Mouse (Mus musculus) neural tube, embryonic 12.5 days (tissue): ENCODE measurements around the gene Gm27021. TPM values are rescaled to one million over a fixed set of nuclear protein-coding genes. Genes with fewer than 3 reads are reported as not detected.

ENCODE experiments used
- ATAC-seq: fragments of 200-750 bp; cut with Nextera tagmentation; 2 replicates; pipeline ENCODE4 v1.8.0; 2017; ENCODE audit warnings: low read depth, mild to moderate bottlenecking, moderate TSS enrichment, moderate library complexity; ENCODE audit not compliant: low FRiP score
- H3K27ac ChIP-seq: fragments of 300-500 bp; sonication (generic); 2 replicates; pipeline ENCODE4 v1.5.1; 2016
- H3K27me3 ChIP-seq: fragments of 300-500 bp; sonication (generic); replicated peaks from 2 replicates; pipeline ENCODE4 v1.6.1; 2016; ENCODE audit warnings: mild to moderate bottlenecking
- H3K36me3 ChIP-seq: fragments of 300-500 bp; sonication (generic); 2 replicates; pipeline ENCODE4 v1.6.1; 2016; ENCODE audit warnings: mild to moderate bottlenecking
- H3K4me1 ChIP-seq: fragments of 300-500 bp; sonication (generic); 2 replicates; pipeline ENCODE4 v1.6.1; 2016
- H3K4me2 ChIP-seq: fragments of 300-500 bp; sonication (generic); replicated peaks from 2 replicates; pipeline ENCODE4 v1.6.1; 2016; ENCODE audit warnings: mild to moderate bottlenecking
- H3K4me3 ChIP-seq: fragments of 300-500 bp; sonication (generic); 2 replicates; pipeline ENCODE4 v1.5.1; 2016
- H3K9ac ChIP-seq: fragments of 300-500 bp; sonication (generic); 2 replicates; pipeline ENCODE4 v1.6.1; 2016; ENCODE audit warnings: mild to moderate bottlenecking
- H3K9me3 ChIP-seq: fragments of 300-500 bp; sonication (generic); 2 replicates; pipeline ENCODE4 v1.6.1; 2016; ENCODE audit warnings: mild to moderate bottlenecking
- WGBS: fragments of 180-500 bp; shearing (Covaris S2); methylation state at CpG from one replicate; pipeline ENCODE4 v1.1.7; 2016; 5-methylcytosine and 5-hydroxymethylcytosine counted together
- polyA plus RNA-seq: library from polyadenylated mRNA; unstranded; fragments of >200 nt; fragmentation: Nextera tagmentation; extraction: Ambion mirVana; gene quantifications from 2 replicates; pipeline ENCODE4 v1.2.1, GENCODE M21; 2016

Gene Gm27021
- polyA plus RNA-seq, 1 experiment from 2014 or later = 2.4 TPM

- no peak overlapping the region for H3K9ac ChIP-seq
- H3K4me3 ChIP-seq = no peak overlapping the region
- no peak overlapping the region for H3K27ac ChIP-seq
- no peak overlapping the region for H3K4me2 ChIP-seq
- 87% methylated on average over 3 of the region's 3 CpGs for WGBS
- no peaks in the 10 kb centered on the region for H3K36me3 ChIP-seq
- no peaks in the 10 kb centered on the region for H3K9me3 ChIP-seq
- ATAC-seq = no peak
- H3K27me3 ChIP-seq = no peaks in the 10 kb centered on the region
- H3K4me1 ChIP-seq = peaks cover 23% of the 10 kb centered on the region
These were observed 53.4 kb downstream of the Gm27021 start for GRCm38 (mm10) chr8:120614491-120614890.

GRCm38 (mm10) chr8:120610824-120611223, 57.1 kb downstream of the Gm27021 start:
- peaks cover 2% of the 10 kb centered on the region; the same call in 1 of the 2 replicates for H3K4me1 ChIP-seq
- no peak overlapping the region for H3K4me2 ChIP-seq
- WGBS = 89% methylated on average over 6 of the region's 6 CpGs
- H3K27ac ChIP-seq = no peak overlapping the region
- H3K9me3 ChIP-seq = no peaks in the 10 kb centered on the region
- no peaks in the 10 kb centered on the region for H3K36me3 ChIP-seq
- no peak overlapping the region for H3K9ac ChIP-seq
- H3K4me3 ChIP-seq = no peak overlapping the region
- ATAC-seq = no peak
- H3K27me3 ChIP-seq = no peaks in the 10 kb centered on the region

GRCm38 (mm10) chr8:120607885-120608284, 60.0 kb downstream of the Gm27021 start:
- Histone ChIP-seq H3K9me3 (no peaks in the 10 kb centered on the region), H3K4me1 (peaks cover 4% of the 10 kb centered on the region; the same call in 1 of the 2 replicates), H3K4me2 (no peak overlapping the region), H3K9ac (no peak overlapping the region), H3K36me3 (no peaks in the 10 kb centered on the region), H3K4me3 (no peak overlapping the region), H3K27me3 (no peaks in the 10 kb centered on the region), H3K27ac (no peak overlapping the region)
- 16% methylated on average over 7 of the region's 7 CpGs for WGBS
- peak; percentile 53; the same call in 1 of the 2 replicates for ATAC-seq

- H3K27ac ChIP-seq = no peak overlapping the region
- H3K27me3 ChIP-seq = no peaks in the 10 kb centered on the region
- no peaks in the 10 kb centered on the region for H3K36me3 ChIP-seq
- H3K4me3 ChIP-seq = no peak overlapping the region
- ATAC-seq = no peak
- no peak overlapping the region for H3K4me2 ChIP-seq
- no peaks in the 10 kb centered on the region for H3K9me3 ChIP-seq
- WGBS = 79% methylated on average over 9 of the region's 9 CpGs
- H3K9ac ChIP-seq = no peak overlapping the region
- peaks cover 8% of the 10 kb centered on the region for H3K4me1 ChIP-seq
These were observed 60.4 kb downstream of the Gm27021 start for GRCm38 (mm10) chr8:120607460-120607859.

GRCm38 (mm10) chr8:120602672-120603071, 65.2 kb downstream of the Gm27021 start:
- H3K9ac ChIP-seq = peak overlapping the region; percentile 33; the same call in 1 of the 2 replicates
- 0 out of 2 replicates have a peak, but pooled peaks cover 4% of the 10 kb centered on the region for H3K9me3 ChIP-seq
- 41% methylated on average over 6 of the region's 6 CpGs for WGBS
- H3K4me1 ChIP-seq = peaks cover 22% of the 10 kb centered on the region
- 0 out of 2 replicates have a peak overlapping the region, but pooled peaks have one; percentile 5 for H3K4me2 ChIP-seq
- no peak overlapping the region for H3K4me3 ChIP-seq
- H3K27ac ChIP-seq = peak overlapping the region; percentile 20; the same call in 1 of the 2 replicates
- H3K36me3 ChIP-seq = no peaks in the 10 kb centered on the region
- no peaks in the 10 kb centered on the region for H3K27me3 ChIP-seq
- ATAC-seq = peak; percentile 34; the same call in 1 of the 2 replicates

- no peak for ATAC-seq
- WGBS = 57% methylated on average over 7 of the region's 7 CpGs
- Histone ChIP-seq H3K4me2 (no peak overlapping the region), H3K4me3 (no peak overlapping the region), H3K4me1 (peaks cover 20% of the 10 kb centered on the region), H3K27me3 (no peaks in the 10 kb centered on the region), H3K9ac (no peak overlapping the region), H3K9me3 (0 out of 2 replicates have a peak, but pooled peaks cover 4% of the 10 kb centered on the region), H3K36me3 (no peaks in the 10 kb centered on the region), H3K27ac (no peak overlapping the region)
These were observed 68.4 kb downstream of the Gm27021 start for GRCm38 (mm10) chr8:120599504-120599903.

- H3K4me2 ChIP-seq = peak overlapping the region; percentile 23
- WGBS = 26% methylated on average over 24 of the region's 24 CpGs
- no peaks in the 10 kb centered on the region for H3K36me3 ChIP-seq
- ATAC-seq = no peak
- H3K27ac ChIP-seq = no peak overlapping the region
- no peak overlapping the region for H3K4me3 ChIP-seq
- no peak overlapping the region for H3K9ac ChIP-seq
- H3K4me1 ChIP-seq = peaks cover 20% of the 10 kb centered on the region
- H3K27me3 ChIP-seq = no peaks in the 10 kb centered on the region
- 0 out of 2 replicates have a peak, but pooled peaks cover 4% of the 10 kb centered on the region for H3K9me3 ChIP-seq
These were observed 69.3 kb downstream of the Gm27021 start for GRCm38 (mm10) chr8:120598579-120598978.

GRCm38 (mm10) chr8:120595963-120596362, 71.9 kb downstream of the Gm27021 start:
- H3K27me3 ChIP-seq = no peaks in the 10 kb centered on the region
- H3K27ac ChIP-seq = no peak overlapping the region
- H3K4me3 ChIP-seq = no peak overlapping the region
- H3K4me1 ChIP-seq = peaks cover 11% of the 10 kb centered on the region
- H3K4me2 ChIP-seq = no peak overlapping the region
- no peaks in the 10 kb centered on the region for H3K36me3 ChIP-seq
- WGBS = 9% methylated on average over 5 of the region's 5 CpGs
- peak; percentile 33; the same call in 1 of the 2 replicates for ATAC-seq
- H3K9me3 ChIP-seq = no peaks in the 10 kb centered on the region
- H3K9ac ChIP-seq = no peak overlapping the region

GRCm38 (mm10) chr8:120594571-120594970, 73.3 kb downstream of the Gm27021 start:
- Histone ChIP-seq H3K4me1 (peaks cover 17% of the 10 kb centered on the region), H3K27me3 (no peaks in the 10 kb centered on the region), H3K4me2 (no peak overlapping the region), H3K9ac (no peak overlapping the region), H3K9me3 (no peaks in the 10 kb centered on the region), H3K4me3 (no peak overlapping the region), H3K36me3 (no peaks in the 10 kb centered on the region), H3K27ac (no peak overlapping the region)
- 88% methylated on average over 5 of the region's 5 CpGs for WGBS
- no peak for ATAC-seq

GRCm38 (mm10) chr8:120591587-120592292, 76.1 kb downstream of the Gm27021 start:
- peaks cover 19% of the 10 kb centered on the region for H3K4me1 ChIP-seq
- 85% methylated on average over 10 of the region's 10 CpGs for WGBS
- no peak for ATAC-seq
- H3K4me2 ChIP-seq = no peak overlapping the region
- no peak overlapping the region for H3K4me3 ChIP-seq
- H3K36me3 ChIP-seq = no peaks in the 10 kb centered on the region
- no peaks in the 10 kb centered on the region for H3K27me3 ChIP-seq
- H3K9me3 ChIP-seq = no peaks in the 10 kb centered on the region
- no peak overlapping the region for H3K27ac ChIP-seq
- H3K9ac ChIP-seq = no peak overlapping the region

GRCm38 (mm10) chr8:120589921-120590320, 78.0 kb downstream of the Gm27021 start:
- H3K27me3 ChIP-seq = no peaks in the 10 kb centered on the region
- 67% methylated on average over 2 of the region's 2 CpGs for WGBS
- no peak overlapping the region for H3K27ac ChIP-seq
- H3K36me3 ChIP-seq = 0 out of 2 replicates have a peak, but pooled peaks cover 2% of the 10 kb centered on the region
- no peaks in the 10 kb centered on the region for H3K9me3 ChIP-seq
- H3K9ac ChIP-seq = peak overlapping the region; percentile 41; the same call in 1 of the 2 replicates
- peak overlapping the region; percentile 82 for H3K4me2 ChIP-seq
- peak overlapping the region; percentile 58 for H3K4me3 ChIP-seq
- peaks cover 19% of the 10 kb centered on the region for H3K4me1 ChIP-seq
- no peak for ATAC-seq

GRCm38 (mm10) chr8:120588908-120589771, 78.7 kb downstream of the Gm27021 start, which contains the start of gene Gins2:
Gene Gins2, minus strand, starts transcription at chr8:120589304.
- Histone ChIP-seq H3K9ac (peak within 1 kb of the TSS; percentile 69), H3K9me3 (no peaks in the 10 kb centered on the region), H3K36me3 (0 out of 2 replicates have a peak, but pooled peaks cover 3% of the 10 kb centered on the region), H3K4me2 (peak within 1 kb of the TSS; percentile 82), H3K4me3 (peak within 1 kb of the TSS; percentile 58), H3K27me3 (no peaks in the 10 kb centered on the region), H3K27ac (no peak within 1 kb of the TSS), H3K4me1 (peaks cover 19% of the 10 kb centered on the region)
- peak; percentile 99 for ATAC-seq
- under 1% methylated on average over 67 of the region's 67 CpGs for WGBS
